Mouse (Mus musculus): Measurements from ENCODE around the gene Mrps12. TPM values are rescaled to one million over a fixed set of nuclear protein-coding genes. Genes with fewer than 3 reads are reported as not detected.
"Not testable (repeated sequence)": the region's sequence is repeated elsewhere in the genome, so short reads cannot be mapped to it uniquely, and the experiment has no call there.

The Mrps12 gene
- total RNA-seq, 4 experiments from 2014 or later: 54.2 to 65.8 (median 60.4) TPM

DNA sequence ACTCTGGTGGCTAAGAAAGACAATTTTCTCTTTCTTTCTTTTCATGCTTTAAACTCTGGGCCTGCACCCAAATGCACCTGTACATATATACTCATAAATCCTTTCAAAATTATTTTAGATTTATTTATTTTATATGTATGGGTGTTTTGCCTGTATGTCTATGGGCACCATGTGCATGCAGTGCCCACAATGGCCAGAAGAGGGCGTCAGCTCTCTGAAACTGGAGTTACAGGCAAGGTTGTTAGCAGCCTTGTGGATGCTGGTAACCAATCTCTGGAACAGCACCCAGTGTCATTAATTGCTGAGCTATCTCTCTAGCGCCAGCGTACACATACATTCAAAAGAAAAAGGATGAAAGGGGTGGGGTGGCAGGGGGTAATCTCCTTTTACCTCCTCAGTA lies 30.7 kb downstream of the Mrps12 start:
- no peak for DNase-seq (ENCODE audit: low spot score in 2 of 2)

DNA sequence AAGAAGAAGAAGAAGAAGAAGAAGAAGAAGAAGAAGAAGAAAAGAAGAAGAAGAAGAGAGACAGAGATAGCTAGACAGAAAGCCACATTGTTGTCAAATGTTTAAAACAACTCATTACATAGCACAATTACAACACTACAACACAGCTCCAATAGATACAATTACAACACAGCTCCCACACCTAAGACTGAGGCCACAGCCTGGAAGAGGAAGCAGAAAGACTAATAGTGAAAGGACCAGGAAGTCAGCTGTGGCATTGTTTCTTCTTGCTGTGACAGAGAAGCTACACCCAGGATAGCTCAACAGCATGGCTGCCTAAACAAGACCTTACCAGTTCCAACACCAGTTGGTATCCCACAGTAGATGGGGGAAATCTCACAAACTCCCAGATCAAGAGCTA lies 32.2 kb downstream of the Mrps12 start:
- no peak for DNase-seq (ENCODE audit: low spot score in 2 of 2)

DNA sequence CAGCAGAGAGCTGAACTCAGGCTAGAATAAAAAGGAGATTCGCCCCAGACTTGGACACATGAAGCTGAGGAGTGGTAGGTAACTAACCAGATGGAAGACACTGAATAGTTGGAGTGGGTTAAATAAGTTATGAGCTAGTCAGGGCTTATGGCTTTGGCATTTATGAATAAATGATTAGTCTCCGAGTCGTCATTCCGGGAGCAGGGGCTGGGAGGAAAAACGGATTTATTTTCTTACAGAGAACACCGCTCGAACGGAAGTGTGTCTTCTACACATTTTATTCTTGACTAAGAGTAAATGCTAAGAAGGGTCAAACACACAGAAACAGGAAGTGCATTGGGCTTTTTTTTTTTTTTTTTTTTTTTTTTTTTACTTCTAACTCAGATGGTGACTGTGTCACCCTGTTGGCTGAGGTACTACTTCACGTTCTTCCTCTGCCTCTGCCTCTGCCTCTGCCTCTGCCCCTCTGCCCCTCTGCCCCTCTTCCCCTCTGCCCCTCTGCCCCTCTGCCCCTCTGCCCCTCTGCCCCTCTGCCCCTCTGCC lies 38.9 kb downstream of the Mrps12 start:
- no peak for DNase-seq (ENCODE audit: low spot score in 2 of 2)

DNA sequence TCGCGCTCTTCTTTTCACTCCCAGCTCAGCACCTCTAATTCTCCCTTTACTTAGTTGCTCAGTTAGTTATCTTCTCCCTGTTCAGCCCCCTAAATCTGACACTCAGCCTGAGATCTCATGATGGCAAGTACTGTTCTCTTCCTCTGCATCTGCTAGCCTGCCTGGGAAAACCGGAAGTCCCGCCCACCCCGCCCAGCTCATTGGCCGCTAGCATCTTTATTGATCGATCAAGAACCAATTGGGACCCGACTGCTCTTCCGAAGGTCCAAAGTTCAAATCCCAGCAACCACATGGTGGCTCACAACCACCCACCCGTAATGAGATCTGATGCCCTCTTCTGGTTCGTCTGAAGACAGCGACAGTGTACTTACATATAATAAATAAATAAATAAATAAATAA lies 40.3 kb downstream of the Mrps12 start:
- DNase-seq (ENCODE audit: low spot score in 2 of 2): not testable (repeated sequence)

DNA sequence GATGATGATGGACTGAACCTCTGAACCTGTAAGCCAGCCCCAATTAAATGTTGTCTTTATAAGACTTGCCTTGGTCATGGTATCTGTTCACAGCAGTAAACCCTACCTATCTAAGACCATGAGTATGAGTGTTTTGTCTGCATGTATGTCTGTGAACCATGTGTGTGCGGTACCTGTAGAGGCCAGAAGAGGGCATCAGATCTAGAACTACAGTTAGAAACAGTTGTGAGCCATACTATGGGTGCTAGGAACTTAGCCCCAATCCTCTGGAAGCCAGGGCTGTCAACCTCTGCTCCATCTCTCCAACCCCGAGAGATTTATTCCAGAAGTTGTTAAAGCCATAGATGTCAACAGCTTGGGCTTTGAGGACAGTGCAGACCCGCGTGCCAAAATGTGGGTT lies 41.4 kb downstream of the Mrps12 start:
- no peak for DNase-seq (ENCODE audit: low spot score in 2 of 2)

DNA sequence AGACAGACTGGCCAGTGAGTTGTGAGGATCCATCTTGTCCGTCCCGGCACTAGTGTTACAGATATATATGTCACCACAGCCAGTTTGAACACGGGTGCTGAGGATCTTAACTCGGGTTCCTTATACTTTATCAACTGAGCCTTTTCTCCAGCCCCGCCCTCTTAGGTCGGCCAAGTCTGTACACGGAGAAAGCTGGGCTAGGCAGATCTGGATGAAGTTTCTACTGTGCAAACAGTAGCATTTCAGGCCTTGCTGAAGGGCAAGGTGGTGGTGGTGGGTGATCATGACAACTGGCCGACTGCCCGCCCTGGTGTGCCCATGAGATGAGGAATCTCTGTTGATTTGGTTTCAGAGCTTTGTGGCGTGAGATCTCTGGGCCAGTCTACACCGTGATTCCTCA lies 44.3 kb downstream of the Mrps12 start:
- DNase-seq (ENCODE audit: low spot score in 2 of 2): no peak

DNA sequence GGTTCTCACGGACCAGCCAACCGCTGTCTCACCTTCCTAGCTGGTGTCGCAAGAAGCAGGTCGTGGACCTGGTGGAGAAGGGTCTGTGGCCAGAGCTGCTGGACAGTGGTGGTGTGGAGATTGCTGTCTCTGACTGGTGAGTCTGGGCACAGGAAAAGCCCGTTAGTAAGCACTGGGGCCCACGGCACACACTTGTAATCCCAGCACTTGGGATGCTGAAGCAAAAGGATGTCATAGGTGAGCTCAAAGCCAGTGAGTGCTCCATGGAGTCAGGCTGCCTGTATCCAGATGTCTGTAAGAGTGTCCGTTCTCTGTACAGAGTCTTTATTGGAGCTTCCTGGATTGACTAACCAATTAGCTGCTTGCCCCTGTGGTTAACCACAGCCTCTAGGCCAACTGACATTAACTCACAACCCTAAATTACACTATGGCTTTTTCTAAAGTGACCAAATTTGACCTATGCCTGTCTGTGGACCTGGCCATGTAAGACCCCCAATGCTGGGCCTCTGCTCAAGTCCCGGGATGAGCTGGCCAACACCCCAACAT lies 46.6 kb downstream of the Mrps12 start:
- DNase-seq (ENCODE audit: low spot score in 2 of 2): no peak

DNA sequence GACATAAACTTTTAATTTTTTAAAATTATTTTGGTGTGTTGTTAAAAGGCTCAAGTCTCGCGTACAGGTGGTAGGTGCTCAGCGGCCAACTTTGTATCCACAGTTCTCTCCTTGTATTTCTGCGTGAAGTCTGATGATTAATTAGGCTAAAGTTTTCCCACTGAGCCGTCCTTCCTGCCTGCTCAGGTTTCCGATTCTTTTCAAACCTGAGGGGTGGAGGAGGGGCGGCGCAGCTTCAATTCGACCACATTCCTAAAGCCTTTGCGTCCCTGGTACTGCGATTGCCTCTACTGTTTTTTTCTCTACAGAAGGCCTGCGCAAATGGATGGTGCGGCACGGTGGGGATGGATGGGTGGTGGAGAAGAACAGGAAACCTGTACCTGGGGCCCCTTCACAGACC lies 47.2 kb downstream of the Mrps12 start:
- DNase-seq (ENCODE audit: low spot score in 2 of 2): no peak

DNA sequence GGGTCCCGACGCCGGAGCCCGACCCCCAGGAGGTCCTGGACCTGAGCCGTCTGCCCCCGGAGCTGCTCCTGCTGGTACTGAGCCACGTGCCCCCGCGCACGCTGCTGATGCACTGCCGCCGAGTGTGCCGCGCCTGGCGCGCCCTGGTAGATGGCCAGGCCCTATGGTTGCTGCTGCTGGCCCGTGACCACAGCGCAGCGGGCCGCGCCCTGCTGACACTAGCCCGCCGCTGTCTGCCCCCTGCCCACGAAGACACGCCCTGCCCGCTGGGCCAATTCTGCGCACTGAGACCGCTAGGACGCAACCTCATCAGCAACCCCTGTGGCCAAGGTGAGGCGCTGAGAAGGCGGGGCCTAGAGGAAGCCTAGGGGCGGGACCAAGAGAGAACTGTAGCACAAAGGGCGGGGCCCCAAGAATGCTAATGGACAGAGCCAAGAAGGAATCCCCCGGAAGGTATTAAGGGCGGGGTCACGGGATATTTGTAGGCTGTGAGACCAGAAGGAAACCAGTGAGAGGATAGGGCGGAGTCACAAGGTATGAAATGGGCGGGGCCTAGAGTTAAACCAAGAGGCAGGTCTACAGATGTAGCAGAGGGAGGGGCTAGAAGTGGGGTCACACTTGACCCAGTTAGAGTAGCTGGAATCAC lies 48.2 kb downstream of the Mrps12 start:
- peak; percentile 65 to 93 for DNase-seq (ENCODE audit: low spot score in 2 of 2)

DNA sequence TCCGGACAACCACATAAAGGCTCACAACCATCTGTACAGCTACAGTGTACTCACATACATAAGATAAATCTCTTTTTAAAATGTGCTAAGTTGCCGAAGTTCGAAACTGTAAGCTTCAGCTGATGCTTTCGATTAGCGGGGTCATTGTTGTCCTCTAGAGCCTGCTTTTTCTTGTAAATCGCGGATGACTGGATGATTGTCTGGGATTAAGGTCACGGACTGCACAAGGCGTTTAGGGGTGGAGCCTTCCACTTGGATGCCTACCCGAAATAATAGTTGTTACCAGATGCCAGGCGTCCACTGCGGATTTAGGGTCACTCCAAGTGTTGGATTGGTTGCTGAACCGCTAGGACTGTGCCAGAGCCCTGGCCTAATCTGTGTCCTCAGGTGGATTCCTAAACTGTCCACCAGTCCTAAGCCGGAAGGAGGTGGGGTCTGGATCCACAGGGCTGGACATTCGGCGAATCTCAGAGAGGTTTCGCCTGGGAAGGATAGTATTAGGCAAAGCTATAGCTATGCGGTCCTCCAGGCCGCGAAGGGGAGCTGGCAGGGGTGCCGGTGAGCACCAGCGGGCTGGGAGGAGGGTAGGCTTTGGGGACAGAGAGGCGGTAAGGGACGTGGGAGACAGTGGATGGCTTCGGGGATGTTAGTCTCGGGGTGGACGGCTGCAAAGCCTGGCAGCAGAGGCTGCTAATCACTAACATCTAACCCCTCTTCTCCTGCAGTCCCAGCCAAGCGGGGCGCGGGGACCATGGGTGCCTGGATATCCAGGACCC lies 48.9 kb downstream of the Mrps12 start, which contains the start of gene Fbxo27:
Gene Fbxo27 (plus strand): TSS at position 305 of the 776 bp plus-strand sequence.
- DNase-seq (ENCODE audit: low spot score in 2 of 2): peak; percentile 36 to 39

DNA sequence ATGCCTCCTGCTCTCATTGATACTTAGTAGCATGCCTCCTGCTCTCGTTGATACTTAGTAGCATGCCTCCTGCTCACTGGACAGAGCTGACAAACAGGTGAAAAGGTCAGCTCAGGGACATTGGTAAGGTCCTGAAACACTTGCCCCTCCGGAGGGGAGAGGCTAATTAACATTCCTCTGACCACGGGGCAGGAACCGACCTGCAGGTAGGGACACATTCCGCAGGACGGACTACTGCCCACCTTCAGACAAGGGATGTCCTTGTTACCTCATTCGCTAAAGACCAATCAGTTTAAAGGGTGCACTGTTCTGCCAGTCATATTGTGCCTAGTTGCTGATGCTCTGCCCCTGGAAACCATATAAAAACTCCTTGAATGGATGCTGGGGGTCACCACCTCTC lies 50.5 kb downstream of the Mrps12 start:
- no peak for DNase-seq (ENCODE audit: low spot score in 2 of 2)

Other genes starting within 250 kb of the Mrps12 start
- gene Ifnl2, start 231.4 kb downstream of the Mrps12 start, total RNA-seq (2022): not detected
- not detected for gene Ifnl3, start 219.0 kb downstream of the Mrps12 start, total RNA-seq (2022)
- gene Sycn, start 200.9 kb downstream of the Mrps12 start, total RNA-seq (2022): not detected
- gene Nccrp1, start 194.6 kb downstream of the Mrps12 start, total RNA-seq (2022): under 1 TPM in 3 of 4 experiments, not detected in 1; 0.23 to 0.49 (median 0.39) TPM
- gene Samd4b, start 143.7 kb downstream of the Mrps12 start, total RNA-seq (2022): 10 to 100 TPM; 58.2 to 70.1 (median 61.7) TPM
- 1 to 10 TPM; 8.4 to 9.0 (median 8.5) TPM for gene Pak4, start 143.6 kb downstream of the Mrps12 start, total RNA-seq (2022)
- gene Acp7, start 110.5 kb downstream of the Mrps12 start, total RNA-seq (2022): 1 to 10 TPM; 1.5 to 2.8 (median 2.1) TPM
- 10 to 100 TPM; 18.3 to 20.9 (median 20.4) TPM for gene Fbxo27, start 49.0 kb downstream of the Mrps12 start, total RNA-seq (2022)
- gene Fbxo17, start 25.0 kb downstream of the Mrps12 start, total RNA-seq (2022): 1 to 10 TPM; 1.8 to 4.3 (median 2.8) TPM
- gene Sars2, start 172 bp upstream of the Mrps12 start, total RNA-seq (2022): 10 to 100 TPM; 11.5 to 15.7 (median 13.9) TPM
- gene Ccer2, start 14.4 kb upstream of the Mrps12 start, total RNA-seq (2022): 1 to 10 TPM; 1.7 to 2.8 (median 2.4) TPM
- 100 to 1,000 TPM; 132 to 145 (median 141) TPM for gene Sirt2, start 24.9 kb upstream of the Mrps12 start, total RNA-seq (2022)
- gene Nfkbib, start 25.7 kb upstream of the Mrps12 start, total RNA-seq (2022): 10 to 100 TPM; 32.2 to 34.7 (median 33.3) TPM
- gene Rinl, start 47.1 kb upstream of the Mrps12 start, total RNA-seq (2022): 1 to 10 TPM; 2.0 to 4.9 (median 4.1) TPM
- 100 to 1,000 TPM; 433 to 466 (median 453) TPM for gene Hnrnpl, start 66.7 kb upstream of the Mrps12 start, total RNA-seq (2022)
- gene Ech1, start 83.4 kb upstream of the Mrps12 start, total RNA-seq (2022): 10 to 100 TPM; 57.9 to 68.0 (median 62.2) TPM
- 1 to 10 TPM; 1.4 to 3.4 (median 3.0) TPM for gene Lgals4, start 92.0 kb upstream of the Mrps12 start, total RNA-seq (2022)
- gene Lgals7, start 122.0 kb upstream of the Mrps12 start, total RNA-seq (2022): not detected
- 1 to 10 TPM in 3 of 4 experiments, under 1 TPM in 1; 0.41 to 2.3 (median 1.3) TPM for gene Capn12, start 139.6 kb upstream of the Mrps12 start, total RNA-seq (2022)
- gene Actn4, start 220.5 kb upstream of the Mrps12 start, total RNA-seq (2022): 100 to 1,000 TPM; 161 to 178 (median 177) TPM
- 100 to 1,000 TPM; 197 to 208 (median 204) TPM for gene Eif3k, start 240.0 kb upstream of the Mrps12 start, total RNA-seq (2022)
- 1 to 10 TPM in 3 of 4 experiments, under 1 TPM in 1; 0.99 to 3.7 (median 2.1) TPM for gene Map4k1, start 240.2 kb upstream of the Mrps12 start, total RNA-seq (2022)